Mouse (Mus musculus): ENCODE measurements at regions not wholly inside any gene's neighbourhood (a gene's known extent, or its start where the extent isn't known, plus 50 kb on each side); places are given as distances from the start of the nearest gene placed in this dataset.

GRCm38 (mm10) chr12:68683176-68683575 lies 475.8 kb downstream of the Rps29 start:
- no peak for DNase-seq

GRCm38 (mm10) chr12:68680668-68681067 lies 478.3 kb downstream of the Rps29 start:
- DNase-seq, result no peak

- DNase-seq, result peak; percentile 56
These were observed 482.8 kb downstream of the Rps29 start for GRCm38 (mm10) chr12:68676096-68676775.

DNA sequence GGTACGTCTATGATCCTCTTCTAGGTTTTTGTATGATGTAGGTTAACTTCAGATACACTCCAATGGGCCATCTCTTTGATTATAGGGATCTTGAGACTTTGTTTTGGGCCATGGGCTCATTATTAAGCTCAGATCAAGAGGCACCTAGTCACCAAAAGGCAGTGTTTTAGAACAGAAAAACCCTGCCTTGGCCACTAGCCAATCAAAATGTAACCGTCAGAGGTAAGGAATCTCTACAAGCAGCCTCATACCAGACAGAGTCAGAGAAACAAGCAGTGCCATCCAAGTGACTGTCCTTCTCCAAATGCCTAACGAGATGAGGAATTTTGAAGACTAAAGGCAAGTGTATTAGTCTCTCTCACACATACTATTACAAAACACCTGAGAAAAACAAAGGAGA lies 487.0 kb downstream of the Rps29 start:
- DNase-seq, result no peak

- no peak for DNase-seq
These were observed 512.9 kb downstream of the Rps29 start for GRCm38 (mm10) chr12:68645901-68646585.

GRCm38 (mm10) chr12:68643671-68644070 lies 515.3 kb downstream of the Rps29 start:
- no peak for DNase-seq

GRCm38 (mm10) chr12:68632441-68632840 lies 526.5 kb downstream of the Rps29 start:
- DNase-seq, result no peak

- DNase-seq, result no peak
These were observed 540.6 kb downstream of the Rps29 start for GRCm38 (mm10) chr12:68618337-68618736.

GRCm38 (mm10) chr12:68605417-68606000 lies 553.5 kb downstream of the Rps29 start:
- DNase-seq, result no peak

DNA sequence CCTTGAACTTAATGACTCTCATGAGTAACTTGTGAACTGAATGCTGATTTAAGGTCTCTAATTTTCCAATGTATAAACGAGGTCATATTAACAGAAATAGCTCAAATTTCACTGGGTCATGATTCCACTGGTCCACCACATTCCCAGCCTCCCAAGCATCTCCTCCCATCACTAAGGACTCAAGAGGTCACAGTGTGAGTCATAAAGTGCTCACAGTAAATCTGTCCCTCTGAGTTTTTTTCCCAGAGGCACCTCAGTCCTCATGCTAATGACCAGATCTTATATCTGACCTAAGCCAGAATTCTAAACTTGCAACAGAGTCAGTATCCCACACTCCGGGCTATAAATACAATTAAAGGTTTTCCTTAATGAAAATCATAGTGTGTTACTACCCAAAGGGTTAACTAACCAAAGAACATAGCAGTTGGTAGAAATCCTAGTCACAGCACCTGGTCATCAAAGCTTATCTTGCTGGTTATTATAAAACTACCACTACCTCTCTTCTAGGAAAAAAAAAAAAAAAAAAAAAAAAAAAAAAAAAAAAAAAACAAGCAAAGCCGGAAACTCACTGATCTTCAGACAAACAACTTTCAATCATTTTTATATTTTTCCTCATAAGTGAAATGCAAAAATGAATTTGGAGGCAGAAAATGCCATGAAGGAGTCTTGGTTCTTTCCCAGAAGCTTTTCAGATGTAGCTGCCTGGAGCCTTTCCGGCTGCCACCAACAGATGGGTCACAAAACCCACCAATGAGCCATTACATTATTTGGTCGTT lies 554.3 kb downstream of the Rps29 start:
- no peak for DNase-seq

GRCm38 (mm10) chr12:68602682-68603081 lies 556.3 kb downstream of the Rps29 start:
- DNase-seq, result no peak

GRCm38 (mm10) chr12:68601366-68601765 lies 557.6 kb downstream of the Rps29 start:
- DNase-seq, result no peak

- DNase-seq, result no peak
These were observed 559.0 kb downstream of the Rps29 start for GRCm38 (mm10) chr12:68599681-68600596.

GRCm38 (mm10) chr12:68599016-68599616 lies 559.9 kb downstream of the Rps29 start:
- DNase-seq, result no peak

DNA sequence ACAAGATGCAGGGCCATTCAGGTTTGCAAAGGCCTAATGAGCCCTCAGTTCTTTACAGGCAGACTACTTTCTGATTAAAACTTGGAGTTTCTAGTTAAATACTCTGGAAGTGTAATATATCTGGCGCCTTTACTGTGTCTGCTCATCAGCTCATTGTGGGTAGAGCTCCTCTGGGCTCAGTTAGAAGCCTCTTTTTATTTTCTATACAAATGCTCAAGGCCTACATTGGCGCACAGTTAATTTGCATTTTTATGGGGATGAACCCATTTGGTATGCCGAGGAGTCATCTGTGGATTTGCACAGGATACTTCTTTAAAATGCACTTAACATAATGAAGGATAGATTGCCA lies 573.5 kb downstream of the Rps29 start:
- DNase-seq, result no peak

GRCm38 (mm10) chr12:68584786-68585523 lies 574.0 kb downstream of the Rps29 start:
- no peak for DNase-seq

- no peak for DNase-seq
These were observed 579.1 kb downstream of the Rps29 start for GRCm38 (mm10) chr12:68579909-68580308.

DNA sequence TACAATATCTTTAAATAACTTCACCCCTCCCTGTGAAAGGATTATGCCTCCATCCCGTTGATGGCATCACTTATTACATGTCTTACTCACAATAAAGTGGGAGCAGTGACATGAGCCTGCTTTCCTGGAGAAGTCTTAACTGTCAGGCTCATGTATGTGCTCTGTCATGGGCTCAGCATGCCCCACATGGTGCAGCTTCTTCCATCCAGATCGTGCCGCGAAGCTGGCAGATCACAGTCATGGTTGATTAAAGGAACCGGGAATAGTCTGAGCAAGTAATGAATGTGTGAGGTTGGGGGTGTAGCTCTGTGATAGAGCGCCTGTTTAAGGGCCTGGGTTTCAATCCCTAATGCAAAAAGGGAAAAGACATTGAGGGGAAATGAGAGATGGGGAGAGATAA lies 581.5 kb downstream of the Rps29 start:
- no peak for DNase-seq

GRCm38 (mm10) chr12:68576855-68577254 lies 582.1 kb downstream of the Rps29 start:
- peak; percentile 9 for DNase-seq

DNA sequence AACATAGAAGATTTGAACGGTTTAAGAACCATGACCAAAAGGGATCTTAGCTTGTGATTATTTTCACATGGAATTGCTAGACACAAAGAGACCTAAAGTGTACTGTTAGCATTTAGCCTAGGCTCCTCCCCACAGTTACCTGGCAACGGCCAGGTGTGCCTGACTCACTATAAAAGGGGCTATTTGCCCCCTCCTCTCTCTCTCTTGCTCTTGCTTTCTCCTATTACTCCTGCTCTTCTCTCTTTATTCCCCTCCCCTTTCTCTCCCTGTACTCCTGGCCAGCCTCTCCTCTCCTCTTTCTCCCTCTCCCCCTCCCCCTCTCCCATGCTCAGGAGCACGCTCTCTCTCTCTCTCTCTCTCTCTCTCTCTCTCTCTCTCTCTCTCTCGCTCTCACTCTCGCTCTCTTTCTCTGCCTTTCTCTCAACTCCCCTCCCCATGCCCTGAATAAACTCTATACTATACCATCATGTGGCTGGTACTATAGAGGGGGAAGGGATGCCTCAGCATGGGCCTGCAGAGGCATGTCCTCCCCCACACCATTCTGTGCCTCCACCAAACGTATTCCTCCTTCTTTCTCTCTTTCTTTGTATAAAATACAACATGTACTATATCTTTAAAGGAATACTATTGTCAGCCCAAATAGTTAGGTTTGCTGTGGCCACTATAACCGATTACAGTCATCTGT lies 603.9 kb downstream of the Rps29 start:
- no peak for DNase-seq

DNA sequence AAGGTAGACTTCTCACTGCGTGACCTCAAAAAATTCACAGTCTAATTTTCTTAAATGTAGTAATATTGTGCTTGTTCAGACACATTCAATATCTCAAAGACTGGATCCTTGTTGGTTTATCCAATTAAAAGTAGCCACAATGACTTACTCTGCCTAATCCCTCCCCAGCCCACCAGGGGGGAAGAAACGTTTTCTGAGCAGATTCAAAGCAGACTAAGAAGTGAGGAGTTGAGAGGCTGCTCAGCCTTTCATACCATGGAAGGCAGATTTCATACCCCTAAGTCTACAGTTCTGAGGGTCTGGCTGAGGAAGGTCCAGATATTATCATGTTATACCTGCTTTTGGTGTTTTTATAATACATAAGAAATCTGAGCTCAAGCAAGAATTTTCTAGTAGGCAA lies 604.7 kb downstream of the Rps29 start:
- no peak for DNase-seq

All from kidney, postnatal 10 days (tissue).